Mouse (Mus musculus): ENCODE measurements around the gene Vmn2r-ps130.
"Not testable (repeated sequence)": the region's sequence is repeated elsewhere in the genome, so short reads cannot be mapped to it uniquely, and the experiment has no call there.

The Vmn2r-ps130 gene

GRCm38 (mm10) chr17:23060866-23061265, at the start of gene Vmn2r-ps130:
TSS of gene Vmn2r-ps130 (plus strand) at chr17:23061166.
- not testable (repeated sequence) for DNase-seq
